Mouse (Mus musculus) hindbrain, embryonic 12.5 days (tissue): Measurements from ENCODE around the gene Fbxo10. TPM values are rescaled to one million over a fixed set of nuclear protein-coding genes. Genes with fewer than 3 reads are reported as not detected.

ENCODE experiments used
- ATAC-seq: fragments of 200-750 bp; cut with Nextera tagmentation; 2 replicates; pipeline ENCODE4 v1.8.0; 2017; ENCODE audit warnings: moderate TSS enrichment; ENCODE audit not compliant: low FRiP score
- H3K27ac ChIP-seq: fragments of 300-500 bp; sonication (generic); 2 replicates; pipeline ENCODE4 v1.5.1; 2016; ENCODE audit warnings: mild to moderate bottlenecking
- H3K27me3 ChIP-seq: fragments of 300-500 bp; sonication (generic); 2 replicates; pipeline ENCODE4 v1.6.1; 2016; ENCODE audit warnings: mild to moderate bottlenecking
- H3K36me3 ChIP-seq: fragments of 300-500 bp; sonication (generic); 2 replicates; pipeline ENCODE4 v1.6.1; 2016; ENCODE audit warnings: mild to moderate bottlenecking
- H3K4me1 ChIP-seq: fragments of 300-500 bp; sonication (generic); 2 replicates; pipeline ENCODE4 v1.6.1; 2016
- H3K4me2 ChIP-seq: fragments of 300-500 bp; sonication (generic); replicated peaks from 2 replicates; pipeline ENCODE4 v1.6.1; 2016; ENCODE audit warnings: mild to moderate bottlenecking
- H3K4me3 ChIP-seq: fragments of 300-500 bp; sonication (generic); 2 replicates; pipeline ENCODE4 v1.5.1; 2016; ENCODE audit warnings: mild to moderate bottlenecking
- H3K9ac ChIP-seq: fragments of 300-500 bp; sonication (generic); 2 replicates; pipeline ENCODE4 v1.6.1; 2016; ENCODE audit warnings: mild to moderate bottlenecking, moderate library complexity
- H3K9me3 ChIP-seq: fragments of 300-500 bp; sonication (generic); replicated peaks from 2 replicates; pipeline ENCODE4 v1.6.1; 2016; ENCODE audit warnings: mild to moderate bottlenecking
- WGBS: fragments of 180-500 bp; shearing (Covaris S2); methylation state at CpG from one replicate; pipeline ENCODE4 v1.1.7; 2016; 5-methylcytosine and 5-hydroxymethylcytosine counted together
- polyA plus RNA-seq: library from polyadenylated mRNA; unstranded; fragments of >200 nt; fragmentation: Nextera tagmentation; extraction: Ambion mirVana; gene quantifications from 2 replicates; pipeline ENCODE4 v1.2.1, GENCODE M21; 2016

The Fbxo10 gene
- polyA plus RNA-seq, 1 experiment from 2014 or later, result 17.5 TPM

GRCm38 (mm10) chr4:44990560-44990959 lies 93.8 kb downstream of the Fbxo10 start:
- ATAC-seq, result no peak
- no peaks in the 10 kb centered on the region for H3K9me3 ChIP-seq
- H3K4me3 ChIP-seq, result no peak overlapping the region
- H3K9ac ChIP-seq, result no peak overlapping the region
- H3K36me3 ChIP-seq, result peaks cover 58% of the 10 kb centered on the region
- 98% methylated on average over 5 of the region's 5 CpGs for WGBS
- no peaks in the 10 kb centered on the region for H3K27me3 ChIP-seq
- H3K4me2 ChIP-seq, result no peak overlapping the region
- H3K4me1 ChIP-seq, result no peaks in the 10 kb centered on the region
- H3K27ac ChIP-seq, result no peak overlapping the region

Other genes starting within 250 kb of the Fbxo10 start
- gene Grhpr, start 103.2 kb downstream of the Fbxo10 start, polyA plus RNA-seq, result 38.1 and 43.2 TPM in 2 replicates
- 51.0 and 53.1 TPM in 2 replicates for gene Zbtb5, start 72.2 kb downstream of the Fbxo10 start, polyA plus RNA-seq
- 38.6 and 46.9 TPM in 2 replicates for gene Polr1e, start 66.0 kb downstream of the Fbxo10 start, polyA plus RNA-seq
- gene Tomm5, start 23.5 kb upstream of the Fbxo10 start, polyA plus RNA-seq, result 137 and 148 TPM in 2 replicates
- gene Frmpd1, start 100.3 kb upstream of the Fbxo10 start, polyA plus RNA-seq, result 2.0 and 2.5 TPM in 2 replicates
- gene Trmt10b, start 212.5 kb upstream of the Fbxo10 start, polyA plus RNA-seq, result 16.8 and 18.5 TPM in 2 replicates